Mouse (Mus musculus) cerebellum, adult 9-10 months (tissue): ENCODE measurements at regions not wholly inside any gene's neighbourhood (a gene's known extent, or its start where the extent isn't known, plus 50 kb on each side); places are given as distances from the start of the nearest gene placed in this dataset.
A peak's percentile ranks its signal among the peaks of the same experiment; 100 is the strongest.

Experiments used
- DNase-seq: peaks from one replicate; pipeline ENCODE4 v3.0.0; 2022

DNA sequence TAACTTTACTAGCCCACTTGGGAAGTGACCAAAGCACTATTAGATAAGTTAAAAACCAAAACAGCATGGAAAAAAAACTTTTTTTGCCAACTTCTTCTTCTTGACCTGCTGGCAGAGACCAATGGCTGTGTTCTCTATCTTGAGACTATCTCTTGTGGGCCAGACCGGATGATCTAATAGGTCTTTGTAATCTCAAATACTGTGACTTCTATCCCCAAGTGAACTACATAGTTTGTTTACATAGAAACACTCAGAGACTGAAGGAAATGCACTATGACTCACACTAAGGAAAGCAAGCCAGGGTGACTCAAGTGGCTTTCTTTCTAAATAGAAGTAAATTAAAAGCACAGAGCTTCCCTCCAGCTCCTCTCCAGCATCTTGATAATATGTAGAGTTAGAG is 384.3 kb upstream of the Ubash3b start:
- DNase-seq, result no peak

DNA sequence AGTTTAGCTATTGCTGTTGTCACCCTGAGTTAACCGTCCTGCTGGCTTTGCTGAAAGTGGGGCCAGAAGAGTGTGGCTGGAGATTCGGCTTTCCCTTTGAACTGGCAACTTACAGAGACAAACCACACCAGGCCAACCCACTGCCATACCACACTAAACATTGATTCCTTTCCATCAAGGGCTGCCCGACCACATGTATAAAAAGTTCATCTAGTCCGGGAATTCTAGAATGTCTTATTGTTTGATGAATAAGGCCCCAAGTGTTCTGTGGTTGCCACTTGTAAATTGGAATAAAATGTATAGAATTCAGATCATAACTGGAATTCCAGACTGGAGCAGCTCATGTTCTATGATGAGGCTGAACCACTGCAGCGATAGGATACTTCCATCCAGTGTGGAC is 381.0 kb upstream of the Ubash3b start:
- no peak for DNase-seq

DNA sequence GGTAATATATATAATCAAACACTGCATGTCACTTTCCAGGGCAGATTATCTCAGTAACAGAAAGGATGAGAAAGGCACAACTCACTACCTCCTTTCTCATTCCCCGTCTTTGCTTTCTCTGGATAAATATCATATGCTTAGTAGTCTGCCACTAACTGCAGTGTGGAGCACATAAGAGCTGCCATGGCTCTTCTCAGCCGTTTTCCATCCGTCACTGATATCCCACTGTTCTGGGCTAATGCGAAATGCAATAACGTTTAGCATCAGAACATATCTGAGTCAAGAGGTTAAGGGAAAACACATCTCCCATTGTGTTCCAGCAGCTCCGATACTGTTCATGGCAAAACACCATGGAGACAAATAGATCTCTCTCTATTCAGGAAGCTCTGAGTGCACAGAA is 379.8 kb upstream of the Ubash3b start:
- no peak for DNase-seq

DNA sequence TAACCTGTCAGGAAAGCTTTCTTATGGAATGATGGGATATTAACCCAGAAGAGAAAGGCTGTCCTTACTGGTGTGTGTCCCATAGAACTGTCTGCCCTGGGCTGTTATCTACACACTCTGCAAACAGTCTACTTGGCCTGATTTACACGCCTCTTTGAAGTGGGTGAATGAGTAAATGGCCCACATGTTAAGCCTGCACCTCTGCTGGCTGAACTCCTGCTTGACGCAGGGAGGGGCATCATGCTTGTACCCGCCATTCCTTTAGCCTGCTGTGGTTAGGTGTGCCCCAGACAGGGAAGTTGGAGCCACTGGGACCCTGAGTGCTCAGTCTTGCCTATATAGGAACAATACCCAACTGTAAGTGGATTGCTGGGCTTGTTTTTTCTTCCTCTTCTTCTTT is 371.3 kb upstream of the Ubash3b start:
- DNase-seq, result no peak

DNA sequence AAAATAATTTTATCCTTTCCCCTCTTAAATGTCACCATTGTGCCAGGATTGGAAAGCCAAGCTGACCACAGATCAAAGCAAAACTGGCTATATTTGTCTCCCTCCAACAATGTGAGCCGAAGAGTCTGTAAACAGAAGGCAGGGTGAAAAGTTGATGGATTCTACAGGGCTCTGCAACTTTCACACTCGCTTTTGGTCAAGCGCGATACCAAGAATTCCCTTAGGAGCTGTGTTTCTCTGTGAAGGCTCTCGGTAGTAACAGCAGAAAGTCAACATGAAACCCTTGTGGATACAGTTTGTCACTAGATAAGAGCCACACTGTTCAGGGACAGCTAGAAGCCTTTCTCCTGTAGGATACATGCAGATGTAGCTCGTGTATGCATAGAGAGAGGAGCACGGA is 370.8 kb upstream of the Ubash3b start:
- no peak for DNase-seq

DNA sequence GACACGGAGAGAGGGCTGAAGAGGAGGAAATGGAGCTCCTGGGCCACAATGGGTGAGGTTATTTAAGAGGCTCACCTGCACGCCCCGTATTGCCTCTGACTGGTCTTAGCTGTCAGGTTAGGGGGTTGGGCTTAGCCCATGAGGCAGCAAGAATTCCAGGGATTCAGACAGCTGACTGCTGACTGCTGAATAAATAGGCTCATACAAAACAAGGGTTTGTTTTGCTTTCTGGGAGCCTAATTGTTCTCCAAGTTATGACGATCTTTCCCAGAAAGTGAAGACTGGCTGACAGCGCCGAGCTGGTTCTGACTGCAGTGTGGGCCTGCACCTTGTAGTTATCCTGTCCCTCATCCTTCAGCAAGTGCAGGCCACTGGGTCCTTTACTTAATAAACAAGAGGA is 370.1 kb upstream of the Ubash3b start:
- no peak for DNase-seq

DNA sequence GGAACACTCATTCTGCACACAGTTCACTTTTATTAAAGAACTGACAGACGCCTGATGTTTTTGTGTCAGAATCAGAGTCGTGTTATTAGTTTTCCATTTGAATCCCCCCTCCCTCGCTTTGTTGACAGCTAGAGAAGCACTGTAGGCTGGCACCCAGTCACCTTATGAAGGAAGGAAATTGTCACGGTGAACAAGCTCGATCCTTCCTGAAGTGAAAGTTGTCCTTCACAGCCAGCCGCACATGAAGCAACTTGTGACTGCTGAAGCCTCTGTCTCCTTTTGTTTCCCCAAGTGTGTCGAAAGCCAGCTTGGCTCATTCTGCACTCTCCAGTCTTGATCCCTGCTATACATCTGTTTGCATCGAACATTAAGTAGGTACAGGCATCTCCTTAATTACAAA is 364.6 kb upstream of the Ubash3b start:
- no peak for DNase-seq

DNA sequence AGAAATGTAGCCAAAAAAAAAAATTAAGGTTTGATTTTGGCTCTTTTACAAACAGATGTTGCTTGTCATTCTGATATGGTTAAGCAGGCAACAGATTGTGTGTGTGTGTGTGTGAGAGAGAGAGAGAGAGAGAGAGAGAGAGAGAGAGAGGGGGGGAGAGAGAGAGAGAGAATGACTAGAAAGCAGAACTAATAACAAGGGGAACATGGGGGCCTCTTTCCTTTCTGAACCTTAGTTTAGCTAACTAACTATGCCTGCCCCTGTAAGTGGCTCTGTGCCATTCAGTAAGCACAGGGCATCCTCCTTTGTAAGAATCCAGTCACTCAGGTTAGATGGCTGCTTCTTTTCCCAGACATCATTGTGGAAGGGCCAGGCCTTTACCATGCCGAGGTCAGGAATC is 364.0 kb upstream of the Ubash3b start:
- DNase-seq, result no peak

DNA sequence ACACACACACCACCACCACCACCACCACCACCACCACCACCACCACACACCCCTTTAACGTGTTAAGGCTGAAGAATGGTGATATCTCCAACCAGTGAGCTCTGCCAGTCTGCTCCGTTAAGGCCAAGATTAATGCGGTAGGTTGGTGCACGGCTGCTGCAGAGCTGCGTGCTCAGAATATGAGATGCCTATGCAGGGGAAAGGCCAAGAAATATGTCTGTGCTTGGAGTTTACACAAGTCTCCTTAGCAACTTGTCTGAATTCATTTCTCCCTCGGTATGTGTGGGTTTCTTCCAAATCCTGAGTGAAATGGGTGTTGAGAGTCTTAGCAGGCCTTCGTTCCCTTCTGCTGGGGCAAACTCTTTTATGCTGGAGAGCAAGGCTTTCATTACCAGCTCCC is 363.1 kb upstream of the Ubash3b start:
- DNase-seq, result no peak

DNA sequence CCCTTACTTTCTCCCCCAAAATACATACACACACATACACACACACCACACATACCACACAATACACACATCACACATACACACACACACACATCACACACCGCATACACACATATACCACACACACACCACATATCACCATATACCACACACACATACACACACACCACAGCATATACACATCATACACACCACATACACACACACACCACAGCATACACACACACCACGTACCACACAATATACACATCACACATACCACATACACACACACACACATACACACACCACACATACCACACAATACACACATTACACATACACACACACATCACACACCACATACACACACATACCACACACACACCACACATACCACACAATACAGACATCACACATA is 362.5 kb upstream of the Ubash3b start:
- DNase-seq, result no peak

DNA sequence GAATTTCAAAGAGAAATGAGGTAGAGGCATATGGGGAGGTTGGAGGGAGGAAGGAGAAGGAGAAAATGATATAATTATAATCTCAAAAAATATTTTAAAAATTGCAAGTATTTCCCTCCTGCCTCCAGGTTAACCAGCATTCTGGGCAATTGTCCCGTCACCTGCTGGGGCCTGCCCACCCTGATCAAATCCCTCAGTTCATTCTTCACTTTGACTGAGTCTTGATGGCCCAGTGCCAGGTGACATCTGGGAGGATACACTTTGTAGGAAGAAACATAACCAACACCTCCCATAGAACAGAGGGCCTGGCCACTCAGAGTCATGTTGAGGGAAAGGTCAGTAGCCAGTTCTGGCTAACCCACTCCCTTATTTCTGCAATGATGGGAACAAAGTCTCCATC is 360.8 kb upstream of the Ubash3b start:
- DNase-seq, result no peak

DNA sequence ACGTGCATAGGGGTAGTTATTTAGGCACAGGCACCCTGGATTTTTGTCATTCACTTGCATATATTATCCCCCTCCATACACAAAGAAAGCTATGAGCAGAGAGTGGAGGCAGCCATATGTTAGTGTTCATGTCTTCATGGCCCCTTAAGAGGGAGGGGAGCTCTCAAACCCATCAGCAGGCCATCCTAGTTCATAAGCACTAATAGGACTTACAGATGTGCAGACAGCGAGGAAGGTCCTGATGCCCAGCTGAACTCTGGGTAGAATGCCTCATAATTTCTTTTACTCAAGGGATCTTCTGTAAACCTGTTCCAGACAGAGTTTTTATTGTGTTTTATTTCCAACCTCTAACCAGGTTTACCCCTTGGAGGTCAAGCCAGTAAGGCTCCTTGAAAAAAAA is 356.3 kb upstream of the Ubash3b start:
- no peak for DNase-seq

DNA sequence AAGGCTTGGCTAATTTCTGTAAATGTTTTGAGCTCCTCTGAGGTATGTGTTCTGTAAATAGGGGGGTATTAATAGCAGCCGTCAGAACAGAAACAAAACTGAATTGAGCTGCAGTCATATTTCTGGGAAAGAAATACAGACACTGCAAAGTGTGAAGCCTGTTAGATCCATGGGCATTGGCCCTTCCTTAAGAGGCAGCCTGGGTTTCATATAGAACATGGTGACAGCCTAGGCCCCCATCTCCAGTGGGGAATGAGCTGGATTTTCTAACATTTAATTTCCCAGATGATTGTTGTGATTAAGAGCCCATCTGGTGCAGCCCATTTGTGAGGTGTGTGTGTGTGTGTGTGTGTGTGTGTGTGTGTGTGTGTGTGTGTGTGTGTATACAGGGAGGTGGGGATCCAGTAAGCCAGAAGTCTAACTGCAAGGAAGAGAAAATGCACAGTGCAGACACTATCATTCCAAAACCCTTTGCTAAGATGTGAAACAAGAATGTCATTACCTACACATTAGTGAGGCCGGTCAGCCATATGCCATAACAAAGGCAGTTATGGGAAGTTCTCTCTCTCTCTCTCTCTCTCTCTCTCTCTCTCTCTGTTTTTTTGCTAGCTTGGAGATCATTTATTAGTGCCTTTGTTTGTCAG is 355.7 kb upstream of the Ubash3b start:
- no peak for DNase-seq

DNA sequence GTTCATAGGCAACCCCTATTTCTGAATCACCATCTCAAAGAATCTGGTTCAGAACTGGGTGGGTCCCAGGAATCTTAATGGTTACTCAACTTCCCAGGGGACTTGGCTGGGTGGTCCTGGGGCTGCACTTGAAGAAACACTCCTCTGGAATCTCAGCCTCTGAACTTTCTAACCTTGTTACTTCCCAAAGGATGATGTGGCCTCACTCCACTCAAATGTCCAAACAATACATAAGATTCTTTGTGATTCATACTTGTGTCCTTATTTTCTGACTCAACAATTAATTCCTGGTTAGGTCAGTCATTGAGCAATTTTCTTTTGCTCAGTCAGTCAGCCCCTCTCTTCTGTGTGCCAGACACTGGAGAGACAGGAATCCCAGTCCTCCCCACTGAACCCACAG is 353.7 kb upstream of the Ubash3b start:
- DNase-seq, result no peak

DNA sequence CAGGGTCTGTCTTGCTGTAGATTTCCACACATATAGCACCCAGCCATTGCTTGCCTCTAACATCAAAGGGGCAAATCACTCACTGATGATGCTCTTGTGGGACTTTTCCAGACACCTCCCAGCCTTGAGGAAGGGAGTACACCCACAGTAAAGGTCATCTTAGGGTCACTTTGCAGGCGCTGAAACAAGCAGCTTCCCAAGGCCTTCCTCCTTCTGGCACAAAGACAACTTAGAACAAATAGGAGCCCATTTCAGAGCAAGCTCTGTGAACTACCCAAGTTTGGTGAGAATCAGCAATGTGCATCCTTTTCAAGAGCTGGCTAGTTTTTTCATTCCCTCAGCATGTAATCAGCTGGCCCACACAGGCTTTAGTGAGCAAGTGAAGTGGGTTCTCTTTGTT is 352.2 kb upstream of the Ubash3b start:
- DNase-seq, result no peak

DNA sequence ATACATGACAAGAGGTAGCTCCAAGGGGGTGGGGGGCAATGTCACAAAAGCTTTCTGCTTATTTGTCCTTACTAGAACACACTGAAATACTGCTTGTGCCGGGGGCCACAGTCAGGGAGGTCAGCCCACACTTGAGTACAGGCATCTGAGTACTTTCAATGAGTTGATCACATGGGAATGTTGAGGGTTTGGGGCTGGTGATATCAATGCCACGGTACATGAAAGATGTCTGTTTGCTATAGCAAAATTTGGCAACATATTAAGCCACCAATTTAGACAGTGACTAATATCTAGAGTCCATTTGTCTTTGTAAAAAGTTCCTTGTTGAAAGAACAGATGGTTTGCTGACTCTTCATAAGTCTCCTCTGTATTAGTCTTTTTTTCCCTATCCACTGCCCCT is 348.1 kb upstream of the Ubash3b start:
- DNase-seq, result no peak

DNA sequence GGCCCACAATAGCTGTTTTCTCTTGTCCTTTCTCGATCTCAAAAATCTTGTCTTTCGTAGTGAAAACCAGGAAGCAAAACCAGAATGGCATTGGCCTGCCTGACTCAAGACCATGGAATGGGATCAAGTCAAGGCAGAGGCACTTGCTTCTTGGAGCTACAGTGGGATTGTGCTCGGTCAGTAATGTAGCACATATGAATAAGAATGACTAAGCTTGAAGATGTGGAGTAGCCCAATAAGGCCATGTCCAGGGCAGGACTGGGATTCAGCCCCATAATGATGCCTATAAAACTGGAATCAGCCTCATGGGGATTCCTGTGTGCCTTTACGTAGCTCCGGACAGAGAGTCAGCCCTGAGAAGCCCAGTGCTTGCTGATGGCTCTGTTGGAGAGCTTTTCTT is 347.2 kb upstream of the Ubash3b start:
- no peak for DNase-seq

DNA sequence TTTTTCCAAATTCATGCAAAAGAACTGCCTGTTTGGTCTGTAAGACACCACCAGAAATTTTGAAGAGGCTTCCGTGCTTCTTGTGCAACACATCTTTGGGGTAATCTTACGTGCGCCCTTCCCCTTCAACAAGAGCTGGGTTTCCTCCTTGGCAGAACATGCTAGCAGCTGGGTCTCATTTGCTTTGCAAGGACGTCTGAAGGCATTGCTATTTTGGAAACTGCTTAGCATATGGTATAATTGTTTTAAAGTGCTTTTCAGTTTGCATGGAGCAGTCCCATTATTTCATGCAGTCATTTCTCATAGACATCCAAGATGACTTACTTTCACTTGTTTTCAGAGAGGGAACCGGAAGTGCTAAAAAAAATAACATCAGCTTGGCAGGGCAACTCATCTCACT is 336.8 kb upstream of the Ubash3b start:
- DNase-seq, result no peak

DNA sequence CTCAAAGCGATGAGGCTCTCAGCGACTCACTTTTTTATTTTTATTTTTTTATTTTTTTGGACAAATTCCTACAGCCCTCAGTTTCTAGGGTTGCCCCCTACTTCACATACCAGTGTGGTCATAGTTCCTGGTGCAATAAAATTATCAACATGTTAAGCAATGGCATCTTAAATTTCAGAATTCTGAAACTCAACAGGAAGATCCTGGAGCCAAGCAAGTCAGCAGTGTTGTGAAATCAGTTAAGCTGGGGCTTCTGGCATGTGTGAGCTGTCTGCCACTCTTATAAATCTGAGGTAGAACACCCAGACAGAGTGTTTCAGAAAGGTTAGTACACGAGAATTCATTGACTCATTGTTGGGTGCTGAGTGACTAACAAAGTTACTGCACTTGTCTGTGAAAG is 328.6 kb upstream of the Ubash3b start:
- DNase-seq, result no peak

DNA sequence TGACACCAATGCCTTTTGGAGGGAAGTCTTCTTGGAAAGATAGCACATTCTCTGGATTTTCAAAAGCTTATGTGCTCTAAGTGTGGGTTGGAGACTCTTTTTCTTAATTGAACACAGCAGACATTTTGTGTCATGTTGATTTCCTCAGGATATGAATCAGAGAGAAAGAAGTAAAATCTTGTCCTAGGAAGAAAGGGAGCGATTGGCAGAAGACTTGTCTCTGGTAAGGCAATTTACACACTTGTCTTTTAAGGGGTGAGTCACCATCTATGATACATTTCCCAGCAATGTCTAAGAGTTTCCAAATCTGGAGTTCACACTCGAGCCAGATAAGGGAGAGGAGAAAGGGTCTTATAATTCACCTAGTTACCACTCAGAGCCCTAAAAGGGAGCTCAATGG is 326.5 kb upstream of the Ubash3b start:
- DNase-seq, result no peak

DNA sequence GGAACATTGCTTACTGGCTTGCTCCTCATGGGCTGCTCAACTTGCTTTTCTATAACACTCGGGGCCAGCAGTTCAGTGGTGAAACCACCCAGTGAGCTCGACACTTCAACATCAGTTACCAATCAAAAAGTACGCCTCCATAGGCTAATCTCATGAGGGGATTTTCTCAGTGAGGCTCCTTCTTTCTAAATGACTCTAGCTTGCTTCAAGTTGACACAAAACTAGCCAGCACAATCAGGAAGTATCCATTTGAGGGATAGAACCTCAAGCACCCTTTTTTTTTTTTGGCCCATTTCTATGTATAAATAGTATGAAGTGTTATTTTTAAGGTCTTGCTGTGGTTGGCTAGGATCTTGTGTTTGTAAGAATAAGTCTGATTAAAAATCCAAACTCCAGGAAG is 321.7 kb upstream of the Ubash3b start:
- DNase-seq, result no peak

DNA sequence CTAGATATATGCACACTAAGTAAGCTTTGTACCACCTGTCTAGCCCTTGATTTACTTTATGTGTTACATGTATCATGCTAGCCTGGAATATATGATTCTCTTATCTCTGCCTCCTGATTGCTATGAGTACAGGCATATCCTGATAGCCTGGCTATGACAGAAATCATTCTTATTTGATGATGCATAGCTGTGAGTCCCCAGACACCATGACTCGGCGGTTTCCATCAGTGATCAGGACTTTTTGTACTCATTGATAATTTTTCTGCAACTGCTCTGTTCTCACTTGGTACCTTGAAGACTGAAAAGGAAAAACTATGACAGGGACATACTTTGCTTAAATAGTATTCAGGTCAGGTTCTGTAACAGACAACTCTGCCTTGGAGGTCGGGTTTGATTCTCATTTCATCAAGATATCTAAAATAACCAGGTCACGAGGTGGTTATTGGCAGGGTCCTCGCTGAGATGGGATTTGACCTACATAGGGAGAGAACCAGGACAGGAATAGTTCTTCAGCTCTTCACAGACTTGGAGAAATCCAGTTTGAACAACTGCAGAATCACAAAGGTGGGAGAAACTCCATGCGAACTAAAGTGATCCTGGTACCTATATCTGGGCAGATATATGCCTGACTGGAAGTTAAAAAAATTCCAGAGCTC is 320.2 kb upstream of the Ubash3b start:
- peak; percentile 14 for DNase-seq

DNA sequence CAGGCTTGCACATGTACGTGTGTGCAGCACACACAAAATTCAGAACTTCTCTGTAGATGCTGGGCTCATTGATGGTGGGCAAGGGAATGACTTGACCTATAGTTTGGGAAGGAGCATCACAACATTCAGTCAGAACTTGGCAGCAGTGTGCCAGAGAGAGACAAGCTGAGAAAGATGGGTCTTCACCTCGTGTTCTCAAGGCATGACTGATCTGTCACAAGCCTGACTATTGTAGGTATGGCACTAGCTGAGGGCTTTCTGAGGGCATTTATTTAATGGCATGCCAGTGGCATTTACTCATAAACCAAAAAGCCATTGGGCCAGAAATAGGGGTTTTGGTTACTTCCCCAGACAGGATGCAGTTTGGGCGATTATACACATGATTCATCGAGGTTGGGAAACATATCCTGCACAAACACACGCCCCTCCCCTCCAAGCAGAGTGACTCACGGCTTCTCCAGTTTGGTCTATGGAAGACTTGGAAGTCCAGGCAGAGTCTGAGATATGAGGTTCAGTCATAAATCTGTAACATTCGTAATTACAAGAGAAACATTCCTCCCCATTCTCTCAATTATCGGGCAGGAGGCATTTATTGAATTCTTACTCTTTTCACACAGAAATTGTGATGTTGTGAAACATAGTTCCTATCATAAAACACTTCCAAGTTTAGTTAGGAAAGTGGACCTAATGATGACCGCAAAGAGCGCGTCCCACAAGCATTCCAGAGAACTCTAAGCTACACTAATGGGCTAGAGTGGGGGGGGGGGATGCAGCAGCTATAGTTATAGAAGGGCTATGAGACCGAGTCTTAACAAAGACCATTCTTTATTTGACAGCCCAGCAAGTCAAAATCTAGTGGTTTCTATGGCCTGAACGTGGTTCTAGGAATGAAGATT is 318.6 kb upstream of the Ubash3b start:
- DNase-seq, result no peak

DNA sequence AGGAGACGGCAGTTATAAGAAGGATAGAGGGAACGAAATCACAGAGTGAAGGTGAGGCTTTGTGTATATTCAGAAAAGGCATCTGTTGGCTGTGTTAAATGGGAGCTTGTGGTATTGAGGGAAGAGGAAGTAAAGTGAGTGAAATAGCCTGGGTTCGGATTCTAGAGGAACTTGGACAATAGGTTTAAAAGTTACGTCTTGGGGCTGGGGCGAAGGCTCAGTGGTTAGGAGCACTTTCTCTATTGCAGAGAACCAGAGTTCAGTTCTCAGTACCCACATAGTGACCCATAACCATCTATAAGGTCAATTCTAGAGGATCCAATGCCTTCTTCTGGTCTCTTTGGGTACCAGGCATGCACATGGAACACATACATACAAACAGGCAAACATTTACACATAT is 317.6 kb upstream of the Ubash3b start:
- no peak for DNase-seq
